Mouse (Mus musculus): ENCODE measurements around the gene Tagln2. TPM values are rescaled to one million over a fixed set of nuclear protein-coding genes. Genes with fewer than 3 reads are reported as not detected.
A peak's percentile ranks its signal among the peaks of the same experiment; 100 is the strongest.

Gene Tagln2
- polyA plus RNA-seq, 1 experiment from 2014 or later = 56.9 TPM

DNA sequence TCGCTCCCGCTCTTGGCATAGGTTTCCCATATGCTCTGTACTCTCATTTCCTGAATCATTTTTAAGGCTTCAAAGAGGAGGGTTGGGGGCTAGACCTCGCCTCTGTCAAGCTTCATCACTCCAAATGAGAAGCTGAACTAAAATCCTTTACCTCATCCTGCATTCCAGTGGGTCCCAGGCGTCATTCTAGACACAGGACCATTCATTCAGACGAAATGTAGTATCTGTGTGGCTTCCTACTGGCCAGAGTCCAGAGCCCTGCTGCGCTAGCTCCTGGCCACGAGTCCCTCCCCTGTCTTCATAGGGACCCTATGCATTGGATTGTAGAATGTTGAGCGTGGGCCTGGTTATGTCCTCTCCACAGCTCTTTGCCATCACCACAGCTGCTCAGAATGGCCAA lies 4.9 kb downstream of the Tagln2 start:
- H3K27ac ChIP-seq (ENCODE audit: low read depth, low read length) = no peak overlapping the region
- peaks cover 21% of the 10 kb centered on the region for H3K4me1 ChIP-seq (ENCODE audit: control insufficient read depth, insufficient read depth, low read length)
- H3K9me3 ChIP-seq (ENCODE audit: control insufficient read depth, low read length) = no peaks in the 10 kb centered on the region
- no peak for ATAC-seq (ENCODE audit: low read depth)
- no peaks in the 10 kb centered on the region for H3K36me3 ChIP-seq (ENCODE audit: control insufficient read depth, insufficient read depth, low read length)
- H3K9ac ChIP-seq (replicated peaks; ENCODE audit: low read depth, low read length) = no peak overlapping the region
- no peak overlapping the region for H3K4me2 ChIP-seq (ENCODE audit: low read depth, low read length)
- H3K4me3 ChIP-seq (ENCODE audit: low read depth, low read length) = no peak overlapping the region
- 68% methylated on average over 8 of the region's 8 CpGs for WGBS
- no peaks in the 10 kb centered on the region for H3K27me3 ChIP-seq (ENCODE audit: control insufficient read depth, insufficient read depth, low read length)

DNA sequence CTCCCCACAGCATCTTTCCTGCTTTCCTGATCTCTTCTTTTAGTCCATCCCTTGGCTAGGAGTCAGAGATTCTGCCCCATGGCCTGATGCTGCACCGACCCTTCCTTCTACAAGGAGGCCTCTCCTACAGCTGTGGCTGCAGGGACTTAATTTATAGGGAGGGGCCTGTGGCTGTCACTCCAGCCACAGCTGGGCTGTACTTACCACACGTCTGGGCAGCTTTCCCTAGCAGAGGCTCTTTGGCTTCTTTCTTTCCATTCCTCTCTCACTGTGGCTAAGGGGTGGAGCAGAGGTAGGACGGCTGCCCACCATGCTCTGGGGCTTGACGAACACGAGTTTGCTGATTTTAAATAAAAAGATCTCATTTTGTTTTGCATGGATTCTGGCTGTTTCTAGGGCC lies 7.2 kb downstream of the Tagln2 start:
- no peaks in the 10 kb centered on the region for H3K36me3 ChIP-seq (ENCODE audit: control insufficient read depth, insufficient read depth, low read length)
- no peak overlapping the region for H3K4me2 ChIP-seq (ENCODE audit: low read depth, low read length)
- no peak overlapping the region for H3K4me3 ChIP-seq (ENCODE audit: low read depth, low read length)
- no peak overlapping the region for H3K9ac ChIP-seq (replicated peaks; ENCODE audit: low read depth, low read length)
- H3K4me1 ChIP-seq (ENCODE audit: control insufficient read depth, insufficient read depth, low read length) = peaks cover 19% of the 10 kb centered on the region
- H3K27me3 ChIP-seq (ENCODE audit: control insufficient read depth, insufficient read depth, low read length) = no peaks in the 10 kb centered on the region
- H3K27ac ChIP-seq (ENCODE audit: low read depth, low read length) = no peak overlapping the region
- WGBS = 60% methylated on average over 5 of the region's 5 CpGs
- H3K9me3 ChIP-seq (ENCODE audit: control insufficient read depth, low read length) = no peaks in the 10 kb centered on the region
- ATAC-seq (ENCODE audit: low read depth) = no peak

DNA sequence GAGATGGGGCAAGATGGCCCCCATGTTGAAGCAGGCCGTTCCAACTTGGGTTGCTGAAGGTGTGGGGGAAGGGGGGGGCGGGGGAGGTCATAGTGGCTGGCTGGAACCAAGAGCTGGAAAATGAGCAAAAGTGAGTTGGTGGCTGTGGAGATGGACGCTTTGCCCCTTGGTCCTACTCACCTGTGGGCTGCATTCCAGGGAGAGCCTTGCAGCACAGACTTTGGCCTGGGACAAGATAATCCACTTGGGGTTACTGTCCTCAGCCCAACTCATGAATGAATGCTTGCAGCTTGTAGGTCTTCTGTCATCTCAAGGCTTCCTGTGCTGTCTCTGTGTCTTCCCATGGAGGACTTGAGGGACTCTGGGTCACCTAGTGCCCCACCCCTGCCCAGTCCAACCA lies 7.9 kb downstream of the Tagln2 start:
- no peak for ATAC-seq (ENCODE audit: low read depth)
- Histone ChIP-seq H3K4me2 (ENCODE audit: low read depth, low read length) (no peak overlapping the region), H3K27ac (ENCODE audit: low read depth, low read length) (no peak overlapping the region), H3K4me3 (ENCODE audit: low read depth, low read length) (no peak overlapping the region), H3K9me3 (ENCODE audit: control insufficient read depth, low read length) (no peaks in the 10 kb centered on the region), H3K4me1 (ENCODE audit: control insufficient read depth, insufficient read depth, low read length) (peaks cover 14% of the 10 kb centered on the region), H3K36me3 (ENCODE audit: control insufficient read depth, insufficient read depth, low read length) (no peaks in the 10 kb centered on the region), H3K9ac (replicated peaks; ENCODE audit: low read depth, low read length) (no peak overlapping the region), H3K27me3 (ENCODE audit: control insufficient read depth, insufficient read depth, low read length) (no peaks in the 10 kb centered on the region)
- 88% methylated on average over 3 of the region's 3 CpGs for WGBS

DNA sequence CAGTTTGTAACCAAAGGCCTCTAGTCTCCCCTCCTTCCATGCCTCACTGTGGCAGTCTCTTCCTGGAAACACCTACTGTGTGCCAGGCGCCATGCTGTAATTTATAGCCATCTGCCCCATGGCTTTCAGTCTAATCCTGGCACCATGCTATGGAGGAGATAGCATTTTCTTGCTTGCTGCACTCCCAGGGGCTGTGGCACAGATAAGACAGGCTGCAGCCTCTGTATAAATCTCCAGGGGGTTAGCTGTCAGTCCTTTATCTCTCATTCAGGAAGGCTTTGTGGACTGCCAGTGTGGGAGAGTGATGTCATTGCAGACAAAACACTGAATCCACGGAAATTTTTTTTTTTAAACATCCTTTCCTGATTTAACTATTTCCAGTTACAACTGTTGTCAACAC lies 8.3 kb downstream of the Tagln2 start:
- WGBS = 54% methylated on average over 2 of the region's 2 CpGs
- Histone ChIP-seq H3K9ac (replicated peaks; ENCODE audit: low read depth, low read length) (no peak overlapping the region), H3K4me3 (ENCODE audit: low read depth, low read length) (no peak overlapping the region), H3K4me1 (ENCODE audit: control insufficient read depth, insufficient read depth, low read length) (peaks cover 11% of the 10 kb centered on the region; the same call in 1 of the 2 replicates), H3K9me3 (ENCODE audit: control insufficient read depth, low read length) (no peaks in the 10 kb centered on the region), H3K4me2 (ENCODE audit: low read depth, low read length) (no peak overlapping the region), H3K36me3 (ENCODE audit: control insufficient read depth, insufficient read depth, low read length) (no peaks in the 10 kb centered on the region), H3K27me3 (ENCODE audit: control insufficient read depth, insufficient read depth, low read length) (no peaks in the 10 kb centered on the region), H3K27ac (ENCODE audit: low read depth, low read length) (no peak overlapping the region)
- ATAC-seq (ENCODE audit: low read depth) = no peak

DNA sequence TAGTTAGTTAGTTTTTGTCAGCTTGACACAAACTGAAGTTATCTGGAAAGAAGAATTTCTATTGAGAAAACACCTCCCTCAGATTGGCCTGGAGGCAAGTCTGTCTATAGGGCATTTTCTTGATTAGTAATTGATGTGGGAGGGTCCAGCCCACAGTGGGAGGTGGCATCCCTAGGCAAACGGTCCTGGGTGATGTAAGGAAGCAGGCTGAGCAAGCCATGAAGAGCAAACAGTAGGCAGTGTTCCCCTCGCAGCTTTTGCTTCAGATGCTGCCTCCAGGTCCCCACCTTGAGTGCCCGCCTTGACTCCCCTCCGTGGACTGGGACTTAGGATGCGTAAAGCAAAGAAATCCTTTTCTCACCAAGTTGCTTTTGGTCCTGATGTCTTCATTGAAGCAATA lies 9.4 kb downstream of the Tagln2 start:
- 77% methylated on average over 5 of the region's 5 CpGs for WGBS
- no peak for ATAC-seq (ENCODE audit: low read depth)

DNA sequence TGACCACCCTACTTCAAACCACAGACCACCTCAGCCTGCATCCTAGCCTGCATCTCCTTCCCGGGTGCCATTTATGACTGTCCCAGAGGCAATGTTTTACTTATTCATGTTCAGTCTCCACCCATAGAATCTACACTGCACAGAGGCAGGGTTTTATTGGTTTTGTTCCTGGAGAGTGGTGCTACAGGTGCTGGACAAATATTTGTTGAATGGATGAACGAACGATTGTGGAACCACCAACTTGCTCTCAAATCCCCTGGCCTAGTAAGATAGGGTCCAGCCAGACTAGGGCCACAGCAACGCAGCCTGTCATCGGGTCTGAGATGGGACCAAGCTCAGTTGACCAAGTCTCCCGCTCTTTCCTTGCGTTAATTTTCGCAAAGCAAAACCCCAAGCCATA lies 10.1 kb downstream of the Tagln2 start:
- H3K27me3 ChIP-seq (ENCODE audit: control insufficient read depth, insufficient read depth, low read length) = no peaks in the 10 kb centered on the region
- ATAC-seq (ENCODE audit: low read depth) = no peak
- H3K36me3 ChIP-seq (ENCODE audit: control insufficient read depth, insufficient read depth, low read length) = no peaks in the 10 kb centered on the region
- H3K4me3 ChIP-seq (ENCODE audit: low read depth, low read length) = no peak overlapping the region
- no peak overlapping the region for H3K4me2 ChIP-seq (ENCODE audit: low read depth, low read length)
- WGBS = 38% methylated on average over 8 of the region's 8 CpGs
- no peaks in the 10 kb centered on the region for H3K9me3 ChIP-seq (ENCODE audit: control insufficient read depth, low read length)
- no peak overlapping the region for H3K9ac ChIP-seq (replicated peaks; ENCODE audit: low read depth, low read length)
- H3K4me1 ChIP-seq (ENCODE audit: control insufficient read depth, insufficient read depth, low read length) = no peaks in the 10 kb centered on the region; the same call in 1 of the 2 replicates
- H3K27ac ChIP-seq (ENCODE audit: low read depth, low read length) = no peak overlapping the region

More for the DNA sequence above, 9.4 kb downstream of the Tagln2 start:
- H3K4me1 ChIP-seq (ENCODE audit: control insufficient read depth, insufficient read depth, low read length) = peaks cover 2% of the 10 kb centered on the region; the same call in 1 of the 2 replicates
- no peaks in the 10 kb centered on the region for H3K9me3 ChIP-seq (ENCODE audit: control insufficient read depth, low read length)
- H3K9ac ChIP-seq (replicated peaks; ENCODE audit: low read depth, low read length) = no peak overlapping the region
- H3K27ac ChIP-seq (ENCODE audit: low read depth, low read length) = no peak overlapping the region
- no peaks in the 10 kb centered on the region for H3K36me3 ChIP-seq (ENCODE audit: control insufficient read depth, insufficient read depth, low read length)
- H3K4me3 ChIP-seq (ENCODE audit: low read depth, low read length) = no peak overlapping the region
- no peak overlapping the region for H3K4me2 ChIP-seq (ENCODE audit: low read depth, low read length)
- no peaks in the 10 kb centered on the region for H3K27me3 ChIP-seq (ENCODE audit: control insufficient read depth, insufficient read depth, low read length)

DNA sequence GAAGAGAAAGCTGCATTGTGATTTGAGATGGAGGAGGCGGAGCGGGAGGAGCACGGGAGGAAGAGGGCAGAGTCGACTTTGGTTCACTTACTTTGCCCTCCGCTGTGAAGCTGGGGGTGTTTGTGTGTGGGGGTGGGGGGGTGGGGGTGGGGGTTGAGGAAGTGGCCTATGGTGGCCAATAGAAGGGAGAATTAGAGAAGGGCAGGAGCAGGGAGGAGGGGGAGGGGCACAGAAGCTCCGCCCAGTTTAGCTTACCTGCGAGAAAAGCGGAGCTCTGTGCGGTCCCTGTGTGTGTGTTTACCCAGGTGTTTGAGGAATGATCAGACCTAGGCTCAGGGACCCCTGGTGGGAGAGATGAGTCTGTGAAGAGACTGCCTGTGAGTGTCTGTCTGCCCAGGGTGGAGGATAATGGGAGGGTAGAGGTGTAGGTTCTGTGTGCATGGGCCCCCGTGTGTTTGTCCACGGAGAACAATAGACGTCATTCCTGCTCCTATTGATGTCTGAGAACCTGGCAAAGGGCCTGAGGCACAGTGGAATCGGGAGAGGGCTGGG lies 10.7 kb downstream of the Tagln2 start:
- H3K9ac ChIP-seq (replicated peaks; ENCODE audit: low read depth, low read length) = no peak overlapping the region
- no peaks in the 10 kb centered on the region for H3K9me3 ChIP-seq (ENCODE audit: control insufficient read depth, low read length)
- no peaks in the 10 kb centered on the region for H3K36me3 ChIP-seq (ENCODE audit: control insufficient read depth, insufficient read depth, low read length)
- ATAC-seq (ENCODE audit: low read depth) = no peak; the same call in 1 of the 2 replicates
- no peak overlapping the region for H3K27ac ChIP-seq (ENCODE audit: low read depth, low read length)
- H3K27me3 ChIP-seq (ENCODE audit: control insufficient read depth, insufficient read depth, low read length) = no peaks in the 10 kb centered on the region
- no peak overlapping the region for H3K4me2 ChIP-seq (ENCODE audit: low read depth, low read length)
- 23% methylated on average over 13 of the region's 13 CpGs for WGBS
- no peaks in the 10 kb centered on the region; the same call in 1 of the 2 replicates for H3K4me1 ChIP-seq (ENCODE audit: control insufficient read depth, insufficient read depth, low read length)
- H3K4me3 ChIP-seq (ENCODE audit: low read depth, low read length) = no peak overlapping the region

DNA sequence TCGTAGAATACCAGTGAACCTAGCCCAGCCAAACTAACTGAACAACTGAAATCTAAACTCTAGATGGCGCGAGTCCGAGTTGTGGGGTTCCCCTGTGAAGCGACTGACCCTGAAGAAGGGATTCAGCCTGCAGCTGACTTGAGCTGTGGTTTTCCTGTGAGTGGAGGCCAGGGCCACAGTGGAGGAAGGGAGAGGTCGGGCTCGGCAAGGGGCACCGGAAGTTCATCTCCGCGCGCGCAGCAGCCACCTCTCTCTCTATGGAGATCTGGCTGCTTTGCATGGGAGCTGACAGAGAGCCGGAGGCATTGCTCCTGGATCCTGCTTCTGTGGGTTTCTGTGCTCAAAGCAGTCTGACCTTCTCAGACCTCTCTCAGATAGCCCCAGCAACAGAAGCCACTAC lies 13.1 kb downstream of the Tagln2 start:
- ATAC-seq (ENCODE audit: low read depth) = no peak
- 30% methylated on average over 13 of the region's 13 CpGs for WGBS
- H3K9ac ChIP-seq (replicated peaks; ENCODE audit: low read depth, low read length) = no peak overlapping the region

DNA sequence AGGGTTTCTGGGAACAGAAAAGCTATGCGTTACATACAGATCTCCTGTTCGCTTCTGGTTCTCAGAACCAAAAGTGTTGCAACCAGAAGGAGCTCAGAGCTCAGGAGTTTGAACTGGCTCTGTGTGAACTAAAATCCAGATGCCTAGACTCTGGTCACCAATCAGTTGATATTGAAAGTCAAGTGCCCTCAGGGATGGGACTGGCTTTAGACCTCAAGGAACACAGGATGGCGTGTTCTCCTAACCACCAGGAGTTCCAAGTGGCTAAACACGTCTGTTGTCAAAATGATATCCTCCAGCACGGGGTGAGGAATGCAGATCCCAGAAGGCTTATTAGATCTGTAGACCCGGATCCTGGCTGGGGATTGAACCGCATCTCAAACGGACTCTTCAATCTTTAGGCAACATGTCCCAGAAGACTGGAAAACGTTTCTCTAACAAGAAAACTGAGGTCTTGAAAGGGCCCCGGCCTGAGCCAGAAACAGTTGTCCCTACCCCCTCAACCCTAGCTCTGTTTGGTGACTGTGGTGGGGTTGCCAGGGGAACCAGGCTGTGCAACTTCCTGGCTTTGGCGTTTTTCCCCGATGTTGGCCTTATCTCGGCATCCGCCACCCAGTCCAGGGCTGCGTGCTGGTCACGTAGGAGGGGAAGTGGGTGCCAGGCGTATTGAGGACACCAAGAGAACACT lies 13.8 kb downstream of the Tagln2 start:
- Histone ChIP-seq H3K4me1 (ENCODE audit: control insufficient read depth, insufficient read depth, low read length) (no peaks in the 10 kb centered on the region; the same call in 1 of the 2 replicates), H3K9me3 (ENCODE audit: control insufficient read depth, low read length) (no peaks in the 10 kb centered on the region), H3K4me3 (ENCODE audit: low read depth, low read length) (no peak overlapping the region), H3K4me2 (ENCODE audit: low read depth, low read length) (no peak overlapping the region), H3K27ac (ENCODE audit: low read depth, low read length) (no peak overlapping the region), H3K36me3 (ENCODE audit: control insufficient read depth, insufficient read depth, low read length) (no peaks in the 10 kb centered on the region), H3K9ac (replicated peaks; ENCODE audit: low read depth, low read length) (no peak overlapping the region), H3K27me3 (ENCODE audit: control insufficient read depth, insufficient read depth, low read length) (no peaks in the 10 kb centered on the region)
- peak; percentile 32; the same call in 1 of the 2 replicates for ATAC-seq (ENCODE audit: low read depth)
- WGBS = 79% methylated on average over 17 of the region's 17 CpGs

More for the DNA sequence above, 13.1 kb downstream of the Tagln2 start:
- Histone ChIP-seq H3K27ac (ENCODE audit: low read depth, low read length) (no peak overlapping the region), H3K4me2 (ENCODE audit: low read depth, low read length) (no peak overlapping the region), H3K4me3 (ENCODE audit: low read depth, low read length) (no peak overlapping the region), H3K9me3 (ENCODE audit: control insufficient read depth, low read length) (no peaks in the 10 kb centered on the region), H3K27me3 (ENCODE audit: control insufficient read depth, insufficient read depth, low read length) (no peaks in the 10 kb centered on the region), H3K36me3 (ENCODE audit: control insufficient read depth, insufficient read depth, low read length) (no peaks in the 10 kb centered on the region), H3K4me1 (ENCODE audit: control insufficient read depth, insufficient read depth, low read length) (no peaks in the 10 kb centered on the region; the same call in 1 of the 2 replicates)

Measured in neural tube, embryonic 14.5 days (tissue).